ENCODE assay signal across 26 mouse cellular contexts in the genomic region with DNA sequence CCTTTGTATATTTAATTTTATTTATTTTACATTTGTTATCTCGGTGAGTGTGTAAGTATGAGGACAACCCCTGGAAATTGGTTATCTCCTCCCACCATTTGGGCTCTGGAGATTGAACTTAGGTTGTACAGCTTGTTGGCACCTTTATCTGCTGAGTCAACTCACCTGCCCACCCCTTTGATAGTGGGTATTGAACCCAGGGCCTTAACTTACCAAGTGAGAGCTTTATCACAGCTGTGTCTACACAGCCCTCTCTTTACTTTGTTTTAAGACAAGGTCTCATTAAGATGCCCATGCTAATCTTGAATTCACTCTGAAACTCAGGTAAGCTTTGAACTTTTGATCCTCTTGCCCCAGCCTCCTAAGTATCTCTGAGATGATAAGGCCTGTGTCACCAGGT. TPM values are rescaled to one million over a fixed set of nuclear protein-coding genes. Genes with fewer than 3 reads are reported as not detected.
DNase-seq lines count a peak whose midpoint lies in the region; ATAC-seq and TF ChIP-seq lines count a peak whose summit lies in the region.
"Had no signal": no experiment of that assay in that cellular context is flagged by ENCODE, and none has a peak within 500 bp of the region (broad histone marks: within the 10 kb centered on the region; RNA-seq: fewer than 3 reads in every experiment).

No protein-coding gene starts in this region.

- peak; percentile 57 for DNase-seq in heart, adult 11 months
- no peak for DNase-seq in heart, adult 9 months (ENCODE audit: low spot score in 2 of 2)
- no peak for DNase-seq in stomach, postnatal 0 days (ENCODE audit: low spot score)
- no peak for DNase-seq in kidney, postnatal 14 days
- DNase-seq: adrenal gland, adult 2 months; adrenal gland, postnatal 10 days; adrenal gland, postnatal 25 days; cerebellum, adult 11 months; cerebellum, adult 8-10 months; cerebellum, adult 9-11 months; cerebellum, postnatal 14 days; cerebellum, postnatal 36 days; embryo, embryonic 11 days had no signal

- peak overlapping the region; percentile 82; the same call in 1 of the 2 replicates for H3K4me2 ChIP-seq in neural tube, embryonic 13.5 days
- no peak overlapping the region for H3K4me2 ChIP-seq in neural tube, embryonic 15.5 days
- no peak overlapping the region for H3K4me2 ChIP-seq in stomach, embryonic 14.5 days (replicated peaks; ENCODE audit: low read depth, low read length)
- H3K4me2 ChIP-seq in stomach, postnatal 0 days (replicated peaks; ENCODE audit: low read depth) = no peak overlapping the region
- no peak overlapping the region for H3K4me2 ChIP-seq in stomach, embryonic 16.5 days (ENCODE audit: low read depth, low read length)

- no peaks in the 10 kb centered on the region for H3K9me3 ChIP-seq in neural tube, embryonic 13.5 days
- no peaks in the 10 kb centered on the region for H3K9me3 ChIP-seq in neural tube, embryonic 15.5 days (replicated peaks)
- no peaks in the 10 kb centered on the region for H3K9me3 ChIP-seq in stomach, embryonic 14.5 days (ENCODE audit: control insufficient read depth, low read depth, low read length)
- no peaks in the 10 kb centered on the region for H3K9me3 ChIP-seq in stomach, postnatal 0 days (ENCODE audit: control insufficient read depth, low read length)
- no peaks in the 10 kb centered on the region for H3K9me3 ChIP-seq in stomach, embryonic 16.5 days (replicated peaks; ENCODE audit: control insufficient read depth, low read length)
- H3K9me3 ChIP-seq: embryonic facial prominence, embryonic 13.5 days; embryonic facial prominence, embryonic 15.5 days; forebrain, embryonic 10.5 days; forebrain, embryonic 13.5 days had no signal

- 93% methylated on average over 1 of the region's 1 CpGs for WGBS in neural tube, embryonic 13.5 days
- 95% methylated on average over 1 of the region's 1 CpGs for WGBS in neural tube, embryonic 15.5 days
- 68% methylated on average over 1 of the region's 1 CpGs for WGBS in stomach, embryonic 14.5 days
- 69% methylated on average over 1 of the region's 1 CpGs for WGBS in stomach, postnatal 0 days
- 47% methylated on average over 1 of the region's 1 CpGs for WGBS in stomach, embryonic 16.5 days

- no peak overlapping the region for H3K9ac ChIP-seq in neural tube, embryonic 13.5 days
- H3K9ac ChIP-seq in neural tube, embryonic 15.5 days (replicated peaks) = no peak overlapping the region
- H3K9ac ChIP-seq in stomach, embryonic 14.5 days (replicated peaks; ENCODE audit: low read depth, low read length) = no peak overlapping the region
- H3K9ac ChIP-seq in stomach, postnatal 0 days (ENCODE audit: low read length) = no peak overlapping the region
- H3K9ac ChIP-seq in stomach, embryonic 16.5 days (ENCODE audit: low read length) = no peak overlapping the region
- H3K9ac ChIP-seq: embryonic facial prominence, embryonic 15.5 days had no signal

- H3K36me3 ChIP-seq in neural tube, embryonic 13.5 days = peaks cover 16% of the 10 kb centered on the region
- H3K36me3 ChIP-seq in neural tube, embryonic 15.5 days = peaks cover 18% of the 10 kb centered on the region
- H3K36me3 ChIP-seq in stomach, embryonic 14.5 days (ENCODE audit: control insufficient read depth, insufficient read depth, low read length) = peaks cover 6% of the 10 kb centered on the region; the same call in 1 of the 2 replicates
- no peaks in the 10 kb centered on the region for H3K36me3 ChIP-seq in stomach, postnatal 0 days (ENCODE audit: control insufficient read depth, insufficient read depth, low read length)
- H3K36me3 ChIP-seq in stomach, embryonic 16.5 days (ENCODE audit: control insufficient read depth, insufficient read depth, low read length) = peaks cover 11% of the 10 kb centered on the region; the same call in 1 of the 2 replicates

- no peak for ATAC-seq in neural tube, embryonic 13.5 days (ENCODE audit: low read depth)
- ATAC-seq in neural tube, embryonic 15.5 days (ENCODE audit: low FRiP score) = no peak
- peak; percentile 30; the same call in 1 of the 2 replicates for ATAC-seq in stomach, embryonic 14.5 days (ENCODE audit: insufficient number of reproducible peaks, insufficient read depth, low FRiP score, low read depth)
- no peak for ATAC-seq in stomach, postnatal 0 days (ENCODE audit: low FRiP score, low TSS enrichment)
- ATAC-seq in stomach, embryonic 16.5 days (ENCODE audit: insufficient read depth, low FRiP score) = 0 out of 2 replicates have a peak, but pooled peaks have one; percentile 12
- ATAC-seq: forebrain, embryonic 13.5 days; forebrain, embryonic 16.5 days had no signal

- no peak for TF ChIP-seq EP300 in stomach, postnatal 0 days (optimal IDR thresholded peaks at IDR 0.05)

- peaks cover 30% of the 10 kb centered on the region for H3K4me1 ChIP-seq in neural tube, embryonic 13.5 days (replicated peaks)
- peaks cover 28% of the 10 kb centered on the region for H3K4me1 ChIP-seq in neural tube, embryonic 15.5 days
- 0 out of 2 replicates have a peak, but pooled peaks cover 8% of the 10 kb centered on the region for H3K4me1 ChIP-seq in stomach, embryonic 14.5 days (ENCODE audit: control insufficient read depth, insufficient read depth, low read length)
- no peaks in the 10 kb centered on the region; the same call in 1 of the 2 replicates for H3K4me1 ChIP-seq in stomach, postnatal 0 days (replicated peaks; ENCODE audit: control insufficient read depth, insufficient read depth)
- H3K4me1 ChIP-seq in stomach, embryonic 16.5 days (ENCODE audit: control insufficient read depth, insufficient read depth, low read length) = peaks cover 16% of the 10 kb centered on the region

- no peaks in the 10 kb centered on the region for H3K27me3 ChIP-seq in neural tube, embryonic 13.5 days
- no peaks in the 10 kb centered on the region for H3K27me3 ChIP-seq in neural tube, embryonic 15.5 days (replicated peaks)
- no peaks in the 10 kb centered on the region for H3K27me3 ChIP-seq in stomach, embryonic 14.5 days (ENCODE audit: control insufficient read depth, insufficient read depth, low read length)
- no peaks in the 10 kb centered on the region for H3K27me3 ChIP-seq in stomach, postnatal 0 days (ENCODE audit: control insufficient read depth, insufficient read depth, low read length)
- no peaks in the 10 kb centered on the region for H3K27me3 ChIP-seq in stomach, embryonic 16.5 days (ENCODE audit: control insufficient read depth, insufficient read depth, low read length)
- H3K27me3 ChIP-seq: embryonic facial prominence, embryonic 13.5 days; embryonic facial prominence, embryonic 15.5 days; forebrain, embryonic 13.5 days had no signal

- no peak for TF ChIP-seq CTCF in stomach, postnatal 0 days (IDR thresholded peaks at IDR 0.05; ENCODE audit: low read depth)

- H3K4me3 ChIP-seq in neural tube, embryonic 13.5 days = no peak overlapping the region
- no peak overlapping the region for H3K4me3 ChIP-seq in neural tube, embryonic 15.5 days (replicated peaks)
- no peak overlapping the region for H3K4me3 ChIP-seq in stomach, embryonic 14.5 days (ENCODE audit: low read depth, low read length)
- no peak overlapping the region for H3K4me3 ChIP-seq in stomach, postnatal 0 days (ENCODE audit: low read depth, low read length)
- no peak overlapping the region for H3K4me3 ChIP-seq in stomach, embryonic 16.5 days (replicated peaks; ENCODE audit: low read length)
- H3K4me3 ChIP-seq: embryonic facial prominence, embryonic 13.5 days; embryonic facial prominence, embryonic 15.5 days; erythroblast, embryonic 14.5 days had no signal

- no peak overlapping the region for H3K27ac ChIP-seq in neural tube, embryonic 13.5 days (replicated peaks)
- no peak overlapping the region for H3K27ac ChIP-seq in neural tube, embryonic 15.5 days (replicated peaks)
- no peak overlapping the region for H3K27ac ChIP-seq in stomach, embryonic 14.5 days (ENCODE audit: low read length)
- no peak overlapping the region for H3K27ac ChIP-seq in stomach, postnatal 0 days (replicated peaks)
- H3K27ac ChIP-seq in stomach, embryonic 16.5 days (ENCODE audit: low read length) = no peak overlapping the region
- H3K27ac ChIP-seq: embryonic facial prominence, embryonic 13.5 days; embryonic facial prominence, embryonic 15.5 days; forebrain, embryonic 10.5 days; forebrain, embryonic 13.5 days had no signal

RNA-seq across cellular contexts. Expression of gene Tcea2, which starts 1.9 kb away (rescaled TPM):
- 33.9 and 37.8 TPM in 2 replicates for polyA plus RNA-seq in neural tube, embryonic 13.5 days (2015; fragmentation: Nextera tagmentation; extraction: Ambion mirVana)
- 43.2 and 44.9 TPM in 2 replicates for polyA plus RNA-seq in neural tube, embryonic 15.5 days (2015; fragmentation: Nextera tagmentation; extraction: Ambion mirVana)
- 35.3 and 36.7 TPM in 2 replicates for polyA plus RNA-seq in stomach, embryonic 14.5 days (2014; fragmentation: Nextera tagmentation; extraction: Ambion mirVana)
- 12.7 and 13.4 TPM in 2 replicates for polyA plus RNA-seq in stomach, postnatal 0 days (2015; fragmentation: Nextera tagmentation; extraction: Ambion mirVana)
- 19.3 and 19.7 TPM in 2 replicates for polyA plus RNA-seq in stomach, embryonic 16.5 days (2015; fragmentation: Nextera tagmentation; extraction: Ambion mirVana)
- polyA plus RNA-seq: erythroblast, embryonic 14.5 days had no signal

RNA-seq across cellular contexts. Expression of gene Sox18, which starts 10.5 kb away (rescaled TPM):
- polyA plus RNA-seq in neural tube, embryonic 13.5 days (2015; fragmentation: Nextera tagmentation; extraction: Ambion mirVana) = 18.9 and 22.2 TPM in 2 replicates
- 21.0 and 21.6 TPM in 2 replicates for polyA plus RNA-seq in neural tube, embryonic 15.5 days (2015; fragmentation: Nextera tagmentation; extraction: Ambion mirVana)
- 25.9 and 28.4 TPM in 2 replicates for polyA plus RNA-seq in stomach, embryonic 14.5 days (2014; fragmentation: Nextera tagmentation; extraction: Ambion mirVana)
- 14.0 and 14.1 TPM in 2 replicates for polyA plus RNA-seq in stomach, postnatal 0 days (2015; fragmentation: Nextera tagmentation; extraction: Ambion mirVana)
- polyA plus RNA-seq in stomach, embryonic 16.5 days (2015; fragmentation: Nextera tagmentation; extraction: Ambion mirVana) = 25.4 and 25.5 TPM in 2 replicates

RNA-seq across cellular contexts. Expression of gene Rgs19, which starts 11.8 kb away (rescaled TPM):
- 42.7 and 49.2 TPM in 2 replicates for polyA plus RNA-seq in neural tube, embryonic 13.5 days (2015; fragmentation: Nextera tagmentation; extraction: Ambion mirVana)
- 66.4 and 68.1 TPM in 2 replicates for polyA plus RNA-seq in neural tube, embryonic 15.5 days (2015; fragmentation: Nextera tagmentation; extraction: Ambion mirVana)
- 78.8 and 88.8 TPM in 2 replicates for polyA plus RNA-seq in stomach, embryonic 14.5 days (2014; fragmentation: Nextera tagmentation; extraction: Ambion mirVana)
- 20.0 and 24.6 TPM in 2 replicates for polyA plus RNA-seq in stomach, postnatal 0 days (2015; fragmentation: Nextera tagmentation; extraction: Ambion mirVana)
- polyA plus RNA-seq in stomach, embryonic 16.5 days (2015; fragmentation: Nextera tagmentation; extraction: Ambion mirVana) = 54.2 and 55.3 TPM in 2 replicates

RNA-seq across cellular contexts. Expression of gene Lkaaear1, which starts 16.3 kb away (rescaled TPM):
- not detected in 2 replicates for polyA plus RNA-seq in neural tube, embryonic 13.5 days (2015; fragmentation: Nextera tagmentation; extraction: Ambion mirVana)
- polyA plus RNA-seq in neural tube, embryonic 15.5 days (2015; fragmentation: Nextera tagmentation; extraction: Ambion mirVana) = not detected in 2 replicates
- not detected in 2 replicates for polyA plus RNA-seq in stomach, embryonic 14.5 days (2014; fragmentation: Nextera tagmentation; extraction: Ambion mirVana)
- not detected in 2 replicates for polyA plus RNA-seq in stomach, postnatal 0 days (2015; fragmentation: Nextera tagmentation; extraction: Ambion mirVana)
- polyA plus RNA-seq in stomach, embryonic 16.5 days (2015; fragmentation: Nextera tagmentation; extraction: Ambion mirVana) = not detected in 2 replicates
- polyA plus RNA-seq: adrenal gland, adult 2 months; brain, embryonic 14.5 days; C2C12; embryonic facial prominence, embryonic 11.5 days; embryonic facial prominence, embryonic 13.5 days; embryonic facial prominence, embryonic 15.5 days; erythroblast, embryonic 14.5 days; forebrain, embryonic 10.5 days; forebrain, embryonic 13.5 days; forebrain, embryonic 16.5 days had no signal

RNA-seq across cellular contexts. Expression of gene Gm29797, which starts 25.1 kb away (rescaled TPM):
- polyA plus RNA-seq in neural tube, embryonic 13.5 days (2015; fragmentation: Nextera tagmentation; extraction: Ambion mirVana) = not detected in 2 replicates
- polyA plus RNA-seq in neural tube, embryonic 15.5 days (2015; fragmentation: Nextera tagmentation; extraction: Ambion mirVana) = 0.20 and 1.3 TPM in 2 replicates
- not detected in 2 replicates for polyA plus RNA-seq in stomach, embryonic 14.5 days (2014; fragmentation: Nextera tagmentation; extraction: Ambion mirVana)
- not detected in 2 replicates for polyA plus RNA-seq in stomach, postnatal 0 days (2015; fragmentation: Nextera tagmentation; extraction: Ambion mirVana)
- polyA plus RNA-seq in stomach, embryonic 16.5 days (2015; fragmentation: Nextera tagmentation; extraction: Ambion mirVana) = 0.31 TPM in 1 of 2 replicates, not detected in the other
- polyA plus RNA-seq: embryonic facial prominence, embryonic 13.5 days; erythroblast, embryonic 14.5 days had no signal

Comparison
In these comparisons a context has a peak if more than half of its experiments do, and no peak if none do; other contexts are left out.
1. ATAC-seq: peak in stomach, embryonic 14.5 days (single experiment) and stomach, embryonic 16.5 days (single experiment); none in neural tube, embryonic 13.5 days (single experiment), neural tube, embryonic 15.5 days (single experiment) and stomach, postnatal 0 days (single experiment).